Mouse (Mus musculus) left cerebral cortex, postnatal 25 days (tissue): ENCODE data around the gene Olfr1311. TPM values are rescaled to one million over a fixed set of nuclear protein-coding genes. Genes with fewer than 3 reads are reported as not detected.
"Not testable (repeated sequence)": the region's sequence is repeated elsewhere in the genome, so short reads cannot be mapped to it uniquely, and the experiment has no call there.

Experiments used
- DNase-seq, 2 experiments: peaks; one replicate each; pipeline ENCODE4 v3.0.0; 2022; ENCODE audit warnings: low spot score in 2 of 2, mixed read lengths in 1 of 2
- intact Hi-C: fragments of 180-260 bp; cut with DNase I; formaldehyde crosslinking; loops from one replicate; pipeline ENCODE4 v1.15.1; 2025
- total RNA-seq, 2 experiments: library from RNA; stranded (reverse); gene quantifications; 2 replicates each; pipeline ENCODE4 v1.2.3; 2021

Olfr1311 gene
- not detected for total RNA-seq

DNA sequence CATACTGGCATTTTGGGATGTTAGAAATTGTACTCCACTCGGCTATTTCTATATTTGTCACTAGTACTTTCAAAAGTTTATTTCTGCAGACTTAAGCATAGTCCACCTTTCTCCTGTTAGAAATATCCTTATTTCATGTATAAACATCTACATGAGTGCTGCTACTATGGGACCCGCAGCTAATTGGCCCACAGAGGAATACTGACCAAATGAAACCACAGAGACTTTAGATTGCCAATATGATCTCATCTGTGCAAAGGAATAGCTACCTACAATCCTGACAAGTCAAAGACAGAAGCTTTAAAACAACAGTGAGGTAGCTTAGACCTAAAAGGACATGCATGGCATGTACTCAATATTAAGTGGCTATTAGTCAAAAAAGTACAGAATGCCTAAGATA lies at the start of gene Olfr1311:
TSS of gene Olfr1311 (minus strand) at position 101 of the 400 bp plus-strand sequence.
- no peak for DNase-seq
- intact Hi-C loops, result no loop called here

DNA sequence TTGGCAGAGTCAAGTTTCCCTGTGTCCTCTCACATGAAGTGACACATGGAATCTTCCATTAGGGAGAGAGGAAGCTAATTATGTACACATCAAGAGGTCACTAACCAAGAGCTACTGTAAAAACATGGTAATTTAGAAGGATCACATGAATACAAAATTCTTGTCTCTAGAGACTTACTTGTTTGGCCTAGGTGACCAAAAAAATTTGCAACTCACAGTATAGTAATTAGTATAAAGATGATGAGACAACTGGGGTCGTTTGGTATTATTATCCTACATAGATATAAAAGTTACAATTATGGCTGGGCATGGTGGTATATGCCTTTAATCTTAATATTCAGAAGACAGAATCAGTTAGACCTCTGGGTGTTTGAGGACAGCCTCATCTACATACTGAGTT lies 25.9 kb upstream of the Olfr1311 start, which contains the start of gene Olfr1312:
TSS of gene Olfr1312 (minus strand) at position 101 of the 400 bp plus-strand sequence.
- no peak for DNase-seq
- intact Hi-C loops, result no loop called here

DNA sequence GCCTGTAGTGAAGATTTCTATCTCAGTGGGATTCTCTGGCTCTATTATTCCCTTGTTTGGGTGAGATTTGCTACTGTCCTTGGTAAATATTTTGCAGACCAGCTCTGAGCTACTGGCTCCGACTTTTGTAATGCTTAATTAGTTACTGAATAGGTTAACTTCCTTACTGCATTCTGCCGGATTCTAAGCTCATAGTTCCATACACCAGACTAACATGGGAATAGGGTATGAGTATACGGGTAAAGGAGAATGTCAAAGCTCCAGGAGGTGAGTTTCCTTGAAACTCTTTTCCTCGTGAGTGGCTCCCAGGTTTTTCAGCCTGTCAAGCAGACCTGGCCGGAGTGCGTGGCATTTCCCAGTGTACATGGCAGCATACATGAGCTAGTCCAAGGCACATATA lies 2.8 kb upstream of the Olfr1311 start:
- intact Hi-C loops, DNase-seq: not testable (repeated sequence)

DNA sequence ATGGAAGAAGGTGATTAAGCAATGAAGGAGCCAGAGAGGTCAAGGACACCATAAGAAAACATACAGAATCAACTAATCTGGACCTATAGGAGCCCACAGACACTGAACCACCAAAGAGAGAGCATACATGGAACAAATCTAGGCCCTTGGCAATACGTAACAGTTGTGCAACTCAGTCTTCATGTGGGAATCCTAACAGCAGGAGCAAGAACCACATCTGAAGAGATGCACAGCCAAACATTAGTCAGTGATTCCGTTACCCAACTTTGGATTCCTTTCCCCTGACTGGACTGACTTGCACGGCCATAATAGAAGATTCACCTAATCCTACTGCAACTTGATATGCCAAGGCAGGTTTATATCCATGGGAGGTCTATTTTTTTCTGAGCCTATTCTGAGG lies 9.3 kb downstream of the Olfr1311 start:
- intact Hi-C loops, result no loop called here
- DNase-seq, result no peak

DNA sequence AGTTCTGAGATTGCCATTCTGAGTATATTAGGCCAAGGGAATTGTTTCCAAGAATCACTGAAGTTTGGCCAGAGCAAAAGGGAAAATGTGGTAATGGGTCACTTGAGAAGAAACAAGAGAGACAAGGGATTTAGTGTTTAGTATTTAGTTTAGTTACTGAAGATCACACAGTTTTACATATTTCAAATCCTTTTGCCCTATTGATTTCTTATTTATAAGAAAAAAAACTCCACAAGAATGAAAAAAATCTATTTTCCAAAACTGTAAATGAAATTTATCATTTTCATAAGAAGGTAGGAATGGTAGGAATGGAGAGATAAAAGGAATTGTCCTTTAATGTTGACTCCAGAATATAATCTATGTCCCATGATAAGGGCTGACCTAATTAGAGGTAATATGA lies 11.6 kb downstream of the Olfr1311 start, which contains the start of gene Olfr1310:
TSS of gene Olfr1310 (minus strand) at position 101 of the 400 bp plus-strand sequence.
- DNase-seq, result no peak
- intact Hi-C loops, result no loop called here

DNA sequence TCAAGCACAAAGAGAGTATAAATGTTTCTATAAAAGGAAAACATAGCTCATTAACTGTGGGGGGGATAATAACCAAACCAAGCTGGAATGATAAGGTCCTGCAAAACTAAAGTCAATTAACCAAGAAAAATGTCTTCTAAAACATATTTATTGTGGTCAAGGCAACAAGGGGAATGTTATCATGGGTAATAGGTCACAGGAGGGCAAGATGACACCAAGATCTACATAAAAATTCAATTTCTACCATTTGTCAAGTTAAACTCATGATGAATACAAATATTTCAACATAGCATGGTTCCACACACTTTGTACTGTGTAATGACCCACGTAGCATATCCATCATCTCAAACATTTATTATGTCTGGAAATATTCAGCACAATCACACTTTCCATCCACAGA lies 34.0 kb downstream of the Olfr1311 start, which contains the start of gene Olfr1309:
TSS of gene Olfr1309 (minus strand) at position 101 of the 400 bp plus-strand sequence.
- DNase-seq, result no peak
- intact Hi-C loops, result no loop called here

Other genes with a start within 250 kb of the Olfr1311 start
- gene Olfr1302, start 247.0 kb downstream of the Olfr1311 start, total RNA-seq, result not detected
- gene Olfr1303, start 204.1 kb downstream of the Olfr1311 start, total RNA-seq, result not detected
- not detected for gene Olfr1305, start 147.3 kb downstream of the Olfr1311 start, total RNA-seq
- gene Olfr1306, start 108.1 kb downstream of the Olfr1311 start, total RNA-seq, result not detected
- under 1 TPM; 0.02 to 0.05 TPM for gene Olfr1307, start 75.0 kb downstream of the Olfr1311 start, total RNA-seq
- gene Olfr1308, start 59.5 kb downstream of the Olfr1311 start, total RNA-seq, result not detected
- gene Olfr1309, start 34.1 kb downstream of the Olfr1311 start, total RNA-seq, result not detected
- gene Olfr1310, start 11.7 kb downstream of the Olfr1311 start, total RNA-seq, result not detected
- not detected for gene Olfr1312, start 25.8 kb upstream of the Olfr1311 start, total RNA-seq
- not detected for gene Olfr1313, start 53.4 kb upstream of the Olfr1311 start, total RNA-seq
- not detected for gene Olfr1314, start 72.4 kb upstream of the Olfr1311 start, total RNA-seq
- not detected for gene Olfr1315-ps1, start 91.0 kb upstream of the Olfr1311 start, total RNA-seq
- gene Olfr1316, start 110.6 kb upstream of the Olfr1311 start, total RNA-seq, result not detected
- not detected for gene Olfr1317, start 115.9 kb upstream of the Olfr1311 start, total RNA-seq
- not detected for gene Olfr1318, start 129.8 kb upstream of the Olfr1311 start, total RNA-seq
- 100 to 1,000 TPM; 135 to 158 TPM for gene Lpcat4, start 215.1 kb upstream of the Olfr1311 start, total RNA-seq
- under 1 TPM in 1 of 2 experiments, not detected in 1; 0.09 TPM for gene Nutm1, start 234.9 kb upstream of the Olfr1311 start, total RNA-seq
- 10 to 100 TPM; 50.4 to 55.0 TPM for gene Nop10, start 237.5 kb upstream of the Olfr1311 start, total RNA-seq
- 100 to 1,000 TPM; 119 to 130 TPM for gene Slc12a6, start 241.4 kb upstream of the Olfr1311 start, total RNA-seq
- gene Gm21985, start 241.9 kb upstream of the Olfr1311 start, total RNA-seq, result 1 to 10 TPM; 4.1 to 4.4 TPM